Mouse (Mus musculus) E14TG2a.4 (cell line): ENCODE results near the gene Usp49.
A peak's percentile ranks its signal among the peaks of the same experiment; 100 is the strongest.
"Not testable (repeated sequence)": the region's sequence is repeated elsewhere in the genome, so short reads cannot be mapped to it uniquely, and the experiment has no call there.

Experiments used
- H3K27me3 ChIP-seq: 2 replicates; pipeline ENCODE4 v1.6.1; 2014; ENCODE audit warnings: low read length, control low read depth; ENCODE audit not compliant: insufficient read depth
- H3K36me3 ChIP-seq: 2 replicates; pipeline ENCODE4 v1.6.1; 2014; ENCODE audit warnings: low read length, control low read depth; ENCODE audit not compliant: insufficient read depth
- H3K4me1 ChIP-seq: replicated peaks from 2 replicates; pipeline ENCODE4 v1.6.1; 2014; ENCODE audit warnings: low read depth, low read length, control low read depth
- H3K4me3 ChIP-seq: replicated peaks from 2 replicates; pipeline ENCODE4 v1.5.1; 2014; ENCODE audit warnings: mild to moderate bottlenecking, low read length
- H3K9me3 ChIP-seq: 2 replicates; pipeline ENCODE4 v1.6.1; 2014; ENCODE audit warnings: low read length, control low read depth
- CTCF ChIP-seq: conservative IDR thresholded peaks from 2 replicates; pipeline ENCODE4 v1.5.1; 2014; ENCODE audit warnings: low read length
- NANOG ChIP-seq: IDR thresholded peaks from 2 replicates; pipeline ENCODE4 v1.6.1; 2014; ENCODE audit warnings: borderline replicate concordance, low read length, mixed read lengths
- POU5F1 ChIP-seq: IDR thresholded peaks from 2 replicates; pipeline ENCODE4 v1.6.1; 2014; ENCODE audit warnings: low read length, borderline replicate concordance

Gene Usp49

GRCm38 (mm10) chr17:47651953-47652352 is 21.5 kb downstream of the Usp49 start:
- H3K4me1 ChIP-seq = peaks cover 64% of the 10 kb centered on the region
- no peak for TF ChIP-seq NANOG
- TF ChIP-seq CTCF = no peak
- no peak for TF ChIP-seq POU5F1
- no peaks in the 10 kb centered on the region for H3K9me3 ChIP-seq
- H3K4me3 ChIP-seq = no peak overlapping the region
- no peaks in the 10 kb centered on the region for H3K27me3 ChIP-seq
- no peaks in the 10 kb centered on the region; the same call in 1 of the 2 replicates for H3K36me3 ChIP-seq

DNA sequence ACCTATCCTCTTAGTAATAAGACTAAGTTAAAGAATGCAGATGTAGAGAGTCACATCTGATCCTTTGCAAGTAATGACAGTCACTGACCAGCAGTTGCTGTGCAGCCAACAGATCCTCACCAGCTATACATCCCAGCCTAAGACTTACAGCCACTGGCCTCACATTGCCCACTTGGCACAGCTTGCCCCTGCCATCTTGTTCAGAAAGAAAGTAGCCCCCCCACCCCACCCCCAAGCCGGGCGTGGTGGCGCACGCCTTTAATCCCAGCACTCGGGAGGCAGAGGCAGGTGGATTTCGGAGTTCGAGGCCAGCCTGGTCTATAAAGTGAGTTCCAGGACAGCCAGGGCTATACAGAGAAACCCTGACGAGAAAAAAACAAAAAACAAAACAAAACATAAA is 23.9 kb downstream of the Usp49 start:
- not testable (repeated sequence) for H3K27me3 ChIP-seq

DNA sequence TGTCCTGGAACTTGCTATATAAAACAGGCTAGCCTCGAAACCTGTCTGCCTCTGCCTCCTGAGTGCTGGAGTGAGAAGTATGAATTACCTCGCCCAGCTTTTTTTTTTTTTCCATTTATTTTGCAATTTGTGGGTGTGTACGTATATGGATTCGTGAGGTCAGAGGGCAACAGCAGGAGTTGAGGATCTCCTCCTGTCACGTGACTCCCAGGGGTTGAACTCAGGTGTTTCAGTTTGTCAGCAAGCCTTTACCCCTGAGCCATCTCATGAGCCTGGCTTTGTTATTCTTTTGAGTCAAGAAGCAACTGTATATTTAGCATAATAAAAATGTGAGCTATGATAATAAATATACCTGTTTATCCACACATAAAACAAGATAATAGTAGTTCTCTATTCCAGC is 25.2 kb downstream of the Usp49 start:
- no peaks in the 10 kb centered on the region for H3K27me3 ChIP-seq
- H3K4me3 ChIP-seq = no peak overlapping the region
- H3K36me3 ChIP-seq = no peaks in the 10 kb centered on the region; the same call in 1 of the 2 replicates
- TF ChIP-seq NANOG (no peak), POU5F1 (no peak), CTCF (no peak)
- H3K4me1 ChIP-seq = peaks cover 63% of the 10 kb centered on the region
- H3K9me3 ChIP-seq = no peaks in the 10 kb centered on the region

More for the DNA sequence above, 23.9 kb downstream of the Usp49 start:
- not testable (repeated sequence) for H3K9me3 ChIP-seq, H3K4me3 ChIP-seq, H3K36me3 ChIP-seq
- H3K4me1 ChIP-seq = peaks cover 61% of the 10 kb centered on the region

- no peak for TF ChIP-seq POU5F1
- TF ChIP-seq NANOG = no peak
- Histone ChIP-seq H3K4me3 (no peak overlapping the region), H3K9me3 (no peaks in the 10 kb centered on the region), H3K36me3 (no peaks in the 10 kb centered on the region; the same call in 1 of the 2 replicates), H3K27me3 (no peaks in the 10 kb centered on the region), H3K4me1 (peaks cover 72% of the 10 kb centered on the region)
These were observed 27.4 kb downstream of the Usp49 start for GRCm38 (mm10) chr17:47657901-47658300.

GRCm38 (mm10) chr17:47658741-47659243 is 28.3 kb downstream of the Usp49 start:
- no peaks in the 10 kb centered on the region; the same call in 1 of the 2 replicates for H3K36me3 ChIP-seq
- H3K4me1 ChIP-seq = peaks cover 78% of the 10 kb centered on the region
- no peaks in the 10 kb centered on the region for H3K9me3 ChIP-seq
- H3K4me3 ChIP-seq = no peak overlapping the region
- no peaks in the 10 kb centered on the region for H3K27me3 ChIP-seq
- TF ChIP-seq NANOG (no peak), CTCF (no peak), POU5F1 (no peak)

GRCm38 (mm10) chr17:47663009-47663713 is 32.7 kb downstream of the Usp49 start:
- H3K4me1 ChIP-seq = peaks cover 68% of the 10 kb centered on the region
- no peaks in the 10 kb centered on the region for H3K9me3 ChIP-seq
- H3K36me3 ChIP-seq = no peaks in the 10 kb centered on the region
- no peaks in the 10 kb centered on the region for H3K27me3 ChIP-seq
- TF ChIP-seq POU5F1 (no peak), NANOG (no peak), CTCF (no peak)
- H3K4me3 ChIP-seq = no peak overlapping the region

DNA sequence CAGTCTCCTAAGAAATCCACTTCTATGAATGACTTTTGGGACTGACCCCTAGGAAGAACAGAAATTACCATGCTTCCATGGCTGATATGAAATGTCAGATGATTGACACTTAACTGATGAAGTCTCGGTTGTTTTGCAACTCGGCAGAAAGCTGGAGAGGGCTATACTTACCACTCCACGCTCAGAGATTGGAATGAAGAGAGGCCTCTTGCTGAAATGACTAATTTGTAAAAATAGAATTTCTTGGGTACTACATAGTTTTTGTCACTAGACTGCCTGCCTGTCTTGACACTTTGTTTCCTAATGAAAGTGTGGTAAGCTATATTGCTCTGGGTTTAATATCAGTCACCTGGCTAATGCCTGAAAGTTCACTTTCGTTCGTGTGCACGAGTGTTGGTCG is 34.0 kb downstream of the Usp49 start:
- no peak overlapping the region for H3K4me3 ChIP-seq
- no peak for TF ChIP-seq CTCF
- no peak for TF ChIP-seq POU5F1
- no peak for TF ChIP-seq NANOG
- no peaks in the 10 kb centered on the region for H3K36me3 ChIP-seq
- peaks cover 74% of the 10 kb centered on the region for H3K4me1 ChIP-seq
- H3K27me3 ChIP-seq = no peaks in the 10 kb centered on the region
- H3K9me3 ChIP-seq = no peaks in the 10 kb centered on the region

DNA sequence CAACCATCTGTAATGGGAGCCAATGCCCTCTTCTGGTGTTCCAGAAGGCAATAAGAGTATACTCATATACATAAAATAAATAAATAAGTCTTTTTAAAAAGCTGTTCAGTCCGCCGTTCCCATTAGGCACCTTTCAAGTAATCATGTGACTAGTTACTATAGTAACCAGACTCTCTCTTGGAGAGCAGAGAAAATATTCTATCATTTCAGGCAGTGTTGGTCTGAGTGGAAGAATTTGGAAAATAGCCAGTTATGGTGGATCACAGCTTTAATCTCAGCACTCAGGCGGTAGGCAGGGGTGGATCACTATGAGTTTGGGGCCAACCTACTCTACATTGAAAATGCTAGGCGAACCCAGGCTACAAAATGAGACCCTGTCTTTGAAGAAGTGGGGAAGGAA is 38.7 kb downstream of the Usp49 start:
- H3K9me3 ChIP-seq = no peaks in the 10 kb centered on the region
- no peaks in the 10 kb centered on the region for H3K36me3 ChIP-seq
- H3K4me3 ChIP-seq = no peak overlapping the region
- H3K4me1 ChIP-seq = peaks cover 60% of the 10 kb centered on the region
- TF ChIP-seq POU5F1 = no peak
- TF ChIP-seq NANOG = no peak
- TF ChIP-seq CTCF = no peak
- peaks cover 9% of the 10 kb centered on the region for H3K27me3 ChIP-seq

GRCm38 (mm10) chr17:47671988-47672310 is 41.5 kb downstream of the Usp49 start:
- Histone ChIP-seq H3K4me1 (peaks cover 59% of the 10 kb centered on the region), H3K4me3 (peak overlapping the region; percentile 82), H3K36me3 (peaks cover 22% of the 10 kb centered on the region), H3K9me3 (no peaks in the 10 kb centered on the region), H3K27me3 (peaks cover 9% of the 10 kb centered on the region)
- no peak for TF ChIP-seq CTCF
- TF ChIP-seq NANOG = no peak
- TF ChIP-seq POU5F1 = no peak
